Mouse (Mus musculus) adrenal gland, postnatal 14 days (tissue): ENCODE data around the gene Slc37a1. TPM values are rescaled to one million over a fixed set of nuclear protein-coding genes. Genes with fewer than 3 reads are reported as not detected.
A peak's percentile ranks its signal among the peaks of the same experiment; 100 is the strongest.
"Not testable (repeated sequence)": the region's sequence is repeated elsewhere in the genome, so short reads cannot be mapped to it uniquely, and the experiment has no call there.

Experiments used
- DNase-seq: peaks from one replicate; pipeline ENCODE4 v3.0.0; 2021; ENCODE audit warnings: mixed read lengths
- total RNA-seq: library from RNA; stranded (reverse); gene quantifications from 2 replicates; pipeline ENCODE4 v1.2.3, GENCODE M21; 2021

The Slc37a1 gene
- total RNA-seq, 1 experiment from 2014 or later: 6.7 TPM

DNA sequence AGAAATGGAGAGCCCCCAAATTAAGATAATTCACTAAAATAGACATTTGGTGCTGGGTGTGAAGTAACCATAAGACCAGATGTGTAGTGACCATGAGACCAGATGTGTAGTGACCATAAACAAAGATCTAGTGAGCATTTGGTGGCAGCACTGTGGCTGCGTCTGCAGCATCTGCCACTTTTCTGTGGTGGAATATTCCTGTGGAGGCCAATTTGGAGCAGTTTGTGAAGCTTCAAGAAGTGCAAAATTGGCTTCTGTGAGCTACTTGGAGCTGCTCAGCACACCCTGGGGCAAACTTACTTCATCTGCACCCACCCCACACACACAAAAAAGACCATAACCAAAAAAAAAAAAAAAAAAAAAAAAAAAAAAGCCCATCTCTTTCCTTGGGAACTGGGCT, 18.6 kb upstream of the Slc37a1 start:
- DNase-seq: no peak

DNA sequence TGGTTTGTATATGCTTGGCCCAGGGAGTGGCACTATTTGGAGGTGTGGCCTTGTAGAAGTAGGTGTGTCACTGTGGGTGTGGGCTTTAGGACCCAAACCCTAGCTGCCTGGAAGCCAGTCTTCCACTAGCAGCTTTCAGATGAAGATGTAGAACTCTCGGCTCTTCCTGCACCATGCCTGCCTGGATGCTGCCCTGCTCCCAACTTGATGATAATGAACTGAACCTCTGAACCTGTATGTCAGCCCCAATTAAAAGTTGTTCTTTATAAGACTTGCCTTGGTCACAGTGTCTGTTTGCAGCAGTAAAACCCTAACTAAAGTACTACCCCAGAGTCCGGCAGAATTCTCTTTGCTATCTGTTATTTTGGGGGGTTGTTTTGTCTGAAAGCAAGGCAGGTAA, 16.8 kb upstream of the Slc37a1 start:
- peak; percentile 1 for DNase-seq

DNA sequence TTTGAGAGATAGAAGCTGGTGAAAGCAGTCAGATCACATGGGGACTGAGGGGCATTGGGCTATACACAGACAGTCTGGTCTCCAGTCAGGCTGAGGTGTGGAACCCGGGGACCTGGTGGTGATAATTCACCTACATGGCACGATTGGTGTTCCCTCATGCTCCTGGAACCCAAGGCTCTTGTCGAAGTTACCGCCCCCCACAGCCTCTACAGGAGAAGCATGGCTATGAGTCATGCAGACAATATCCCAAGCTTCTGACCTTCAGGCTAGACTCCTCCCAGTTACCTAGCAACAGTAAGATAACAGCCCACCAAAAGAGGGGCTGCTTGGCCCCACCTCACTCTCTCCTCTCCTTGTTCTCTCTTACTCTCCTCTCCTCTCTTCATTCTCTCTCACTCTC, 16.3 kb upstream of the Slc37a1 start:
- peak; percentile 54 for DNase-seq

DNA sequence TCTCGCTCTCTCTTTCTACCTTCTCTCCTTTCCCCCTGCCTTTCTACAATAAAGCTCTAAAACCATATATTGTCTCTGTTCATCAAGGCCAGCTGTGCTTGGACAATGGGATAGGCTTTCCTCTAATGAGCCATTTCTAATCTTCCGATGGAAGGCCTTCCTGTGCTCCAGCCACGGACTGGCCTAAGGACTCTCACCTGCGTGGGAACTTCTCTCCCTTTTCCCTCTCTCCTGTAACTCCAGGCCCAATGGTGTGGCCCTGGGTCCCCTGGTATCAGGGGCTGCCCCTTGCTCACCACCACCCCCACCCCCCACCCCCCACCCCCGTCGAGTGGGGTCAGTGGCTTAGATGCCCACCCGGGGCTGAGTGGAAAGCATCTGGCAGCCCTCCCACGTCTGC, 15.9 kb upstream of the Slc37a1 start:
- DNase-seq: not testable (repeated sequence)

DNA sequence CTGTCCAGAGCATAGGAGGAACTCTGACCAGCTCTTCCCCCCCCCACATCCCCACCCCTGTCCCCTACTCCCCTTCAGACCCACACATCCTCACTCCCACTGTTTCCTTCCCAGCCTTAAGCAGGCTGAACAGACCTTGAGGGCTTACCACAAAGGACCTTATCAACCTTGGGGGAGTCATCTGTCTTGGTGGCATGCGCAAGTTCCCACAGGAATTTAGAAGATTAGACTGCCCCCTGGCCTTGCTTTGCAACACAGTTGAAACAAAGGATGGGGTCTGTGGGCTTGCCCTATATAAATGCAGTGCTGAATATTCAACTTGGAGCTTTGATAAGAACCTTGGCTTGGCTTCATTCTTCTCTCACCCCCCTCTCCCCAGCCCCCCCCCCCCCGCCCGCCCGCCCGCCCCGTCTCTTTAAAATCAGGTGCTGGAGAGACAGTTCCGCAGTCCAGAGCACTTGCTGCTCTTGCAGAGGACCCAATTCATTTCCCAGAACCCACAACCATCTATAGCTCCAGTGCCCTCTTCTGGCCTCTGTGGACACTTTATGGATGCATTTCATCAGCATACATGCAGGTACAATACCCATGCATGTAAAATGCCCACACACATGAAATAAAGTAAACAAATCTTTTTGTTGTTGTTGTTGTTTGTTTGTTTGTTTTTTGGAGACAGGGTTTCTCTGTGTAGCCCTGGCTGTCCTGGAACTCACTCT, 15.3 kb upstream of the Slc37a1 start:
- DNase-seq: peak; percentile 62

DNA sequence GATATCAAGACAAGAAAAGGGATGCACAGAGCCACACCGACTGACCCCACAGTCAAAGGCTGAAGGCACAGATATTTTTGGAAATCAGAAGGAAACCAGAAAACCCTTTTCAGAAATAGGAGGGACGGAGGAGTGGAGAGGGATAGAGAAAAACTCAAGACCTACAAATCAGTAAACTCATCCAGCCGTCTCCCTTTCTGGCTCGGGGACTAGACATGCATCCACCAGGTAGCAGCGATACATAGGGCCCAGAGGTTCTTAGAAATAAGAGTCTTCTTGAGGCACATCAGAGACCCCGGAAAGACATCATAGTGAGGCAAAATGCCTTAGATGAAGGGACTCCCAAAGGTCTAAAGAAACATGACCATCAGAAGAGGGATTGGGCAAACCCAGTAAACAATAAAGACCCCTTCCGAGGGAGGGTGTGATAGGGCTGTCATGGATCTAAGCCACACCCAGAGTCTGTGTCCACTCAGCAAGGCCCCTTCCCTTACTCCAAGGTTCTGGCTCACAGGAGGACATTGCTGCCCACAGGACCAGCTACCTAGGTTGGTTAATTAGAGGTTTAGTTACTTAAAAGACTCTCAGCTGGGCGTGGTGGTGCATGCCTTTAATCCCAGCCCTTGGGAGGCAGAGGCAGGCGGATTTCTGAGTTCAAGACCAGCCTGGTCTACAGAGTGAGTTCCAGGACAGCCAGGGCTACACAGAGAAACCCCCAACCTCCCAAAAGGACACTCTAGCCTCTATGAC, 14.0 kb upstream of the Slc37a1 start:
- peak; percentile 1 for DNase-seq

DNA sequence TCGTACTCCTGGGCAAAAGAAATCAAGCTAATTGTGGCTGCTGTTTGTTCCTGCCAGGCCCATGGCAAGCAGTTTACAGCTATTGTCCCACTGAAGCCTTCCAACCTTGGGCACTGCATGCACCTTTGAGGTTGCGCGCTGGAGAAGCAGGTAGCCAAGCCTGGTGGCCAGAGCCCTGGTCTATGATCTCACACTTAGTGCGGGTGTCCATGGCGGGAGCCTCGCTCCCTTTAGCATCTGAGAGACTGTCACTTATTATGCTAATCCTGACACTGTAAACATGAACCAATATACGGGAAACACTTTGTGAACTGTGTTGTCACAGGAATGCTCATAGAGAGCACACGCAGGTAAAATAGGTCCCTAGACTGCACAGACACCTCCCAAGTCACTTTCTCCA, 13.0 kb upstream of the Slc37a1 start:
- DNase-seq: peak; percentile 3

DNA sequence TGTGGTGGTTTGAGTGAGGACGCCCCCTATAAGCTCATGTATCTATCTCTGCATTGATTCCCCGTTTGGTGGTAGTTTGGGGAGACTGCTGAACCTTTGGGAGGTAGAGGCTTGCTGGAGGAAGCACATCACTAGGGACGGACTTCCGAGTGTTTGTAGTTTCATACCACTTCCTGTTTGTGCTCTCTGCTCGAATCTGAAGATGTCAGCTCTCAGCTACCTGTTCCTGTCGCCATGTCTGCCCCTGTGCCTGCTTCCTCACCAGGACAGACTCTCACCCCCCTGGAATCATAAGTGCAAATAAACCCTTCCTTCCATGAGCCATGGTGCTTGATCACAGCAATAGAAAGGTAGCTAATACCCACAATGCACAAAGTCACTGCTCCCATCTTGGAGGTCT, 11.4 kb upstream of the Slc37a1 start:
- no peak for DNase-seq

DNA sequence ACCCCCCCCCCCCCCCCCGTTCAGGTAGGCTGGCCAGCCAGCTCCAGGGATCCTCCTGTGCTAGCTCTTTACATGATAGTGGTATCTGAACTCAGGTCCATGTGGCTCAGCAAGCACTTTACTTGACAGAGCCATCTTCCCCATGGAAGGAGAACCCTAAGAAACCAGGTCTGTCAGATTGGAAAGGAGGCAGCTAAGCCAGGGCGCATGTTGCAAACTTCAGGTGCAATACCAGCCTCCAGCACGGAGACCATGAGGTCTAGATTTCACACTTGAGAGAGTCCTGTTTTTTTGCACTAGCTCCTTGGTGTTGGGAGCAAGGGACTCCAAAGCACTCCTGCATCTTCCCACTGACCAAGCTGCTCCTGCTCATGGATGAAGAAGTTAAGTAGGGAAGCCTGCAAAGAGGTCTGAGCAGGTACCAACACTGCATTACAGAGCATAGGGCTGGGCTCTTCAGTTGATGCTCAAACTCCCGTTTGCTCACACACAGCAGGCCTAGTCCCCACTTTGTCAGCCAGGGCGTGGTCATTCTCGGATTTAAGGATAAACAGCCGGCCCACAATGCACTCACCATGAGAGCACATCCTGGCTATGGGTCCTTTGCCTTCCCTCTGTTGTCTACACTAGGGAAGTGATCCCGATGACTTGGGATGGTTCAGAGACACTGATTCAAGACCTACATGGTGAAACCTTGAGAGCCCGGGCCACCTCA, 10.2 kb upstream of the Slc37a1 start:
- DNase-seq: no peak

DNA sequence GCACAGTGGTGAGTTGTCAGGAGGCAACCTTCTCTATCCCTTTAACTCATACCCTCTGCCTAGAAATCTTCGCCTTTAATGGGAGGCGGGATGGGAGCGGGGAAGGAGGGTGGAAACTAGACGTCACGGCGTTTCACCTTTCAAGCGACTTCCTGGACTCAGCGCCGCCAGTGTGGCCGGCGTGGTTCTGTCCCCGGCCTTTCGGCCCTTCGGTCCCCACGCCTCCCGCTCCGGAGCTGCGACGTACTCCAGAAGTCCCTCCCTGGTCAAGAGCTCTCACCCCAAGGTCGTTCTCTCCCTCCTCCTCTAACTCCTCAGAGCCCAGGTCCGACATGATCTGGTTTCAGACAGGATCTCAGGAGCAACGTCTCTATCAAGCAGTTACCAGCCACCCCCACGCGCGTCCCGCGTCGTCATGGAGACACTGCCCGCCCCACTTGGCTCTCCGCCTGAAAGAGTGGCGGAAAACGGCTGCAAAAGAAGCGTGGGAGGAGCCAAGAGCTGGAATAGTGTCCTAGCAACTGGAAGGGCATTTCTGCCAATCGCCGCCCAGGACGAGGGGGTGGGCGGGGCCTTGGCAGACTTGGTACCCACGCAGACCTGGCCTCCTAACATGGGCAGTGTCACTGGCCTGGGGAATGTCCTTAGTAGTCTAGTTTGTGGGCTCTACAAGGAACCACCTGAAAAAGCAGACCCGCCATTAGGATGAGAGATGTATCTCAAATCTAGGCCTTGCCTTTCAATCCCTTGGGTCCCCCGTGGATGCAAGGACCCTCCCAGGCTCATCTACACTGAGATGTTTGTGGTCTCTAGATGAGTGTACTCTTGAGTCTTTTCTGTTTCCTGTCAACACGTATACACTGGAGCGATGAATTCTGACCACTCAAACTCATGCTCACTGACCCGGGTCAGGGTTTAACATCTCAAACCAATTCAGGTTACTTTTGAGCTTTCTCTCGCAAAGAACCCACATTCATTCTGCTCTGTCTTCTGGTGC, 9.4 kb upstream of the Slc37a1 start, which contains the start of gene Rsph1:
Gene Rsph1, minus strand, starts transcription at position 462 of the 997 bp plus-strand sequence.
- DNase-seq: peak; percentile 100

DNA sequence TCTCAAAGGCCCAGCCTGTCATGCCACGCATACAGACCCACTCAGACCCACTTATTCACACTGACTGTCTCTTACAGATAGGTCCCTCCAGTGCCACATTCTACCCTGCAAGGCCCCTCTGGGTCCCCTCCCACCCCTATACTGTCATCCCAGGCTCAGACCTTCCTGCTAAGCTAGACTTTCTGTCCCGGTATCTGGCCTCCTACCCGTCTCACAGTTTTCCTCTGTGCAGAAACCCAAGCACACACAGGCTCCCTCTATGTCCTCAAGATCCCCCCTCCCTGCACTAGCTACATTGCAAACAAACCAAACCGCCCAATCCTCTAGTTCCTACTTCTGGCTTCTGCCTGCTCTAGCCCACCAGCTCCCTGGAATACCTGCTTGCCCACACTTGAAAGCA, 8.7 kb upstream of the Slc37a1 start:
- DNase-seq: no peak

DNA sequence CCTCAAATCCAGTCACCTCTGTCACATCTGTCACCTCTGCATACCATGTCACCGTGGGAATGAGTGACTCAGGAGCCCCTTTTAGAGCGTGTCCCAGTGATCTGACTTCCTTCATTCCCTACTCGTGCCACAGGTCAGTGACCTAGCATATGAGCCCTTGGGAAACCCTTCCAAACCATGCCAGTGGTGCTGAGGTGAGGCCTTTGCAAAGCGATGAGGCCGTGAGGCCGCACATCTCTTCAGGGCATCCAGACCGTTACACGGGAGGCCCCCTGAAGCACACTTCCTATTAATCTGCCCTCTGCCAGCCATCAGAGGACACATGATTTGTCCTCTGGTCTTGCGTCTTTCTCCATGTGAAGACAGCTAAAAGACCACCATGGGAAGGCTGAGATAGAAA, 7.1 kb upstream of the Slc37a1 start:
- DNase-seq: no peak

DNA sequence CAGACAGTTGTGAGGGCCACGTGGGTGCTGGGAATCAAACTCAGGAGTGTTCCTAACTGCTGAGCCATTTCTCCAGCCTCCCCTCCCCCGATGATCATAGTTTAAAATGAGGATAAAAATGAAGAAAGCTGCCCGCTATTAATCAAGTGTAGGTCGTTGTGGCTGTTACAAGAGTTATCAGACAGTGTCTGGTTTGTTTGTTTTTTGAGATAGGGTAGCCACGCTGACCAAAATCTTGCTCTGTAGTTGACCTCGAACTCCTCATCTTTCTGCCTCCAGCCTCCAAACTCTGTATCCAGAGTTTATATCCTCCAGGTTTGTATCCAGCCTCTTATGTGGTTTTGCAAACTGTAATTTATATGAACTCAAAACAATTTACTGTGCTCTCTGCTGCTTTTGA, 6.3 kb upstream of the Slc37a1 start:
- DNase-seq: no peak

DNA sequence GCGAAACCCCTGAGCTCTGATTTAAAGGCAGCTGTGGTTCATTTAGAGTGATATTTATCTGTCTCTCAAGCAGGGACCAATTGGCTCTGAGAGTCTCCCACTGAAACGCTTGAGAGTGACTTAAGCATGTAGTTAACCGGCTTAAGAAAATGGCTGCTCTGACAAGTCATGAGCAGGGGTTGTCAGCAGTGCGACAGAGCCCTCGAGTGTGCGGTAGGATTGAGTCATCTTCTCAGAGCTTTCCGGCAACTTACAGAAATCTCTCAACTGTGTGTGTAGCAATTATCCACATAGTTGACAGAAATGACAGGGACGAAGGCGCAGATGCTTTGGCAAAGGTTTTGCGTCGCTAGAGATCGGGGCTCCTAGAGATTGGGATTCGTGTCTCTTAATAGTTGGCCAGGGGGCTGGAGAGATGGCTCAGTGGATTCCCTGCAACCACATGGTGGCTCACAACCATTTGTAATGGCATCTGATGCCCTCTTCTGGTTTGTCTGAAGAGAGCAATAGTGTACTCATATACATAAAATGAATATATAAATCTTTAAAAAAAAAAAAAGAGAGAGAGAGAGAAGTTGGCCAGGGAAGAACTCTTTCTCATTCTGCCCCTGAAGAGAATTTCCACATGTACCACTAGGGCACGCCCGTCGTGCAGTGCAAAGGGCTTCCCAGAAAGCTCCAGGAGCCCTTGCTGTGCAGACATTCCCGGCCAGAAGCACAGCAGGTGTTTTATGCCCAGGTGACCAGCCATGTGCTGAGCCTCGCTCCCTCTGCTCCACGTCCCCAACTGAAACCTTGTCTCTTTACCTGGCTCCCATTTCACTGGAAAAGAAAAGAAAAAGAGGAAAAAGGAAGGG, 4.5 kb upstream of the Slc37a1 start:
- DNase-seq: no peak

DNA sequence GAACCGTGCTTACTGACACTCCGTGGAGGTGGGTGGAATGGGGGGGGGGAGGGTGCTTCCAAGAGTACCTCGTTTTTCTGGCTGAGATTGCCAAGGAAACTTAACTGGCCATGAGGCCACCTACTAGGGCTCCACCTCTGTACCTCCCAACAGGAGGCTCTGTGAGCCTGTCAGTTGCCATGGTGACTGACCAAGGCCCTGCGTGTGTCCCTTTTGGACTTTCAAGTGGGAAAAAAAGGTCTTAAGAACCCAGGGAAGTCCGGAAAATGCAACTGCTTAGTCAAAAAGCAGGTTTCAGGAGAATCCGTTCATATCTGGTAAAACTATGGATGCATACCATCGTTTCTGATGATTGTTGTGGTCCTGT, 3.9 kb upstream of the Slc37a1 start:
- DNase-seq: no peak

DNA sequence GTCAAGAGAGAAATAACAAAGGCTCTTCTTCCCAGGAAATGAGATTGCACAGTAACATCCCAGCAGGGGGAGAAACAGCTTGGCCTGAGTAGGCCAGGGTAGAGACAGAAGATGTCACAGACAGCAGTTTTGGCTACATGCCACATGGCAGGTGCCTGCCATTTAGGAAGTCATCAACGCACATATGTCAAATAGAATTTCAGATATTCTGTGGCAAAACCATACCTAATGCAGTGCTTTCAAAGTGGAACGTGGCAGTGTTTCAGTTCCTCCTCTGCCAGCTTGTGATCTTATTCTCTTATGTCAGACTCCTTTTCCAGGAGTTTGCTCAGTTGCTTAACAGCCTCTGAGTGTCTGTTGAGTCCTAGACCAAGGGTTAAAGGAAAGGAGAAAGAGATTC, 725 bp upstream of the Slc37a1 start:
- DNase-seq: no peak

DNA sequence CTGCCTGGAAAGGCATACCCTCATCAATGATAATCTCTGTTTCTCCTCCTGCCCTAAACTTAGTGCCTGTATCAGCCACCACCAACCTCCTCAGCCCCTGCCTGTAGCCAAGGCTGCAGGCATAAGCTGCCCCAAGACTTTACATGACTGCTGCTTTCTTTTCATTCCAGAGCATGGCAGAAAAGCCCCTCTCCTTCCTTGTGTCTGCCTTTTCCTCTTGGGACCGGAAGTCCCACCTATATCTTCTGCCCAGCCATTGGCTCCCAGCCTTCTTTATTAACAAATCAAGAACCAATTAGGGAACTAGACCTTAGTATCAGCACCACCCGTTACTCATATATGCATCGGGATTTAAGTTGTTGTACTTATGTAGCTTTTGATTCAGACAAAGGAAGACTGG, 624 bp downstream of the Slc37a1 start:
- no peak for DNase-seq

DNA sequence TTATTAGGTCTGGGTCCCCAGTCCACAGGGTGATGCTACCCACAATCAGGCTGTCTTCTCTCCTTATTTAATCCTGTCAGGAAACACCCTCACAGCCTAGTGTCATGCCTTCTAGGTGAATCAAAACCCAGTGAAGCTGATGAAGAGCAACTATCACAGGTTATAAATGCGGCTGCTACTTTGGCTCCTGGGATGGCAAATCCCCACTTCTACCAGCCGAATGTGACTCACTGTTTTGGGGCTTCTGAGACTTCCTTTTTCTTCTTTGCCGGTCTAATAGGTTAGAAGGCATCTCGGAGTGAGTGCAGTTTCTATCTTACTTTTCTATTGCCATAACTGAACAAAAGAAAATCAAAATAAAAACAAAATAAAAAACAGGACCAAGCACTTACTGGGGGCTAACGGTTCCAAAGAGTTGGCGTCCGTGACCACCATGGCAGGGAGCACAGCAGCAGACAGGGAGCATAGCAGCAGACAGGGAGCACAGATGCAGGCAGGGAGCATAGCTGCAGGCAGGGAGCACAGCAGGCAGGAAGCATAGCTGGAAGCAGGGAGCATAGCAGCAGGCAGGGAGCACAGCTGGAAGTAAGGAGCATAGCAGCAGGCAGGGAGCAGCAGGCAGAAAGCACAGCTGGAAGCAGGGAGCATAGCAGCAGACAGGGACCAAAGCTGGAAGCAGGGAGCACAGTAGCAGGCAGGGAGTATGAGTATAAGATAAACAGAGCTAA, 2.6 kb downstream of the Slc37a1 start:
- no peak for DNase-seq

DNA sequence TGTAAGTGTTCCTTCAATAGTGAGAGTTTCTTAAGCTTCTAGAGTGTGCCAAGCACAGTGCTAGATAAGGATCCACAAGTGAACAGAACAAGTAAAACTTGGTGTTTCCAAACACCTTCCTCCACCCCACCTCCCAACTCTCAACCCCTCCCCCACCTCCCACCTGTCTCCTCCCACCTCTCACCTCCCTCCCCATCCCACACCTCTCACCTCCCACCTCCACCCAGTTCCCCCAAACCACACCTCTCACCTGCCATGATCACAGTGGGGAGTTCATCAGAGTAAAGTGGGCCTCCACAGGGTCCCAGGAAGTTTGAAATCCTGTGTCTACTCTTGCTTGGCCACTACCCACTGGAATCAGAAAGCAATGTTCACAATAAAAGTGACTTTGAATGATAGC, 3.7 kb downstream of the Slc37a1 start:
- DNase-seq: no peak

DNA sequence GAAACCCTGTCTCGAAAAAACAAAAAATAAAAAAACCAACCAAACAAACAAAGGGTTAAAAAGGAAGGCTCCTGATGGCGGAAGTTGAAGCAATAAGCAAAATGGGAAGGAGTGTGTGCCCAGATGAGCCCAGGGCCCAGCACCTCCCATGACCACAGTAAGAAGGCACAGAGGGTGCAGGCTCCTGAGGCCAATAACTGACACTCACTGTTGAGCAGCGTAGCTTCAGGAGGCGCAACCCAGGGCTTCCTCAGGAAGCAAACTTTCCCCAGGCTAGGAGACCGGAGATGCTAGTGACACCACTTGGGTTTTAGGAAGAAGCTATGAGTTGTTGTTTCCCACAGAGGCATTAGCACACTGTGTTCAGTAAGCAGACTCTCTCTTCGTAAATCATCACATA, 4.3 kb downstream of the Slc37a1 start:
- peak; percentile 46 for DNase-seq
